Mouse (Mus musculus) B cell, adult 2 months (primary cell): ENCODE results near the gene Parp16.

Experiments
- DNase-seq, 2 experiments: peaks; one replicate each; pipeline ENCODE4 v3.0.0; 2022

Parp16 gene

DNA sequence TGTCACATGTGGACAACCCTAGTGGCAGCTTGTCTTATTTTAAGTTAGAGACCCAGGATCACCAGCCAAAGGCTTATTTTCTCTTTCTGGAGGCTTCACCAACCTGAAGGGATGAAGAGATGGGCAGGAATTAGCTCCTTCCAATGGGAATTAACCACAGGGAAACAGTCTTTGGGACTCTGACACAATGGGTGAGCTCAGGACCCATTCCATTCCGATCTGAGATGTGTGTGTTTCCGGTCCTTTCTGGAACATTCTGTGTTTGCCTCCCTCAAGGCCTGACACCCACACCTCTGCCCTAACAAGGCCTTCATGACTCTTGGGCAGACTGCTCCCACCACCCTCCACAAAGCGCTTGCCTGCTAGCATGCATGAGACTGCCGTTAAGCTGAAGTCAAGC lies at the start of gene Parp16:
TSS of gene Parp16 (plus strand) at position 301 of the 400 bp plus-strand sequence.
- DNase-seq = no peak

DNA sequence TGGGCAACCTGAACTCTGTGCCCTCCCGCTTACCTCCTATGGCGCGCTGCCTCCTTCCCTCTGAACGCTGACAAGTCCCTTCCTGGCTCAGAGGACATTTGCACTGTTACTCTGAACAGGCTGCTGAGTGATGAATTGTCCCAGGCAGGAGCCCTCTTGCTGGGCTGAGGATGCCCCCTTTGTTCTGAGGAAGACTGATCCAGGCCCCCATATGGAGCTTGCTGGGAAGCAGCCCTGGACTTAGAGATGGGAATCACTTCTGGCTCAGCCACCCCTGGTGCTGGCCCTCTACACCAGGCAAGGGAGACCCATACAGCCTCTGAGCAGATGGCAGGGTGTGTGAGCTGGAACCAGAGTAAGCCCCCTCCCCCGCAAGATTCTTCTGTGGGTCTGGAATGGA lies 49.2 kb upstream of the Parp16 start:
- no peak for DNase-seq

DNA sequence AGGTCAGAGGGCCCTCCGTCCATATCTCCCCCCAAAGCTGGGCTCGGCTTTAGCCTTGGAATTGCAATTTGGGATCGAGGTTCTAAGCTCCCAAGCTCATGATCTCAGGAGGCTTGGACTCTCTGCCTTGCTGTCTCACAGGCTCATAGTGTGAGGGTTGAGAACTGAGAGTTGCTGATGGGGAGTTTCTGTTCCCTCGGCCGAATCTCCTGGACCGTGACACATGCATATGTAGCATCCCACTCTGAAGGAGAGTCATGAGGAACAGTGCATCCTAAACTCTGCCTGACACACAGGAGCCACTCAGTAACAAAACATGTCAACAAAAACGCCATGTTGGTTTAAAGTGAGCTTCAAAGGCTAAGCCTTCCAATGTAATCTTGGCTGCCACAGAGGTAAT lies 46.6 kb upstream of the Parp16 start:
- no peak for DNase-seq

GRCm38 (mm10) chr9:65152711-65153330 lies 42.3 kb upstream of the Parp16 start:
- no peak for DNase-seq

DNA sequence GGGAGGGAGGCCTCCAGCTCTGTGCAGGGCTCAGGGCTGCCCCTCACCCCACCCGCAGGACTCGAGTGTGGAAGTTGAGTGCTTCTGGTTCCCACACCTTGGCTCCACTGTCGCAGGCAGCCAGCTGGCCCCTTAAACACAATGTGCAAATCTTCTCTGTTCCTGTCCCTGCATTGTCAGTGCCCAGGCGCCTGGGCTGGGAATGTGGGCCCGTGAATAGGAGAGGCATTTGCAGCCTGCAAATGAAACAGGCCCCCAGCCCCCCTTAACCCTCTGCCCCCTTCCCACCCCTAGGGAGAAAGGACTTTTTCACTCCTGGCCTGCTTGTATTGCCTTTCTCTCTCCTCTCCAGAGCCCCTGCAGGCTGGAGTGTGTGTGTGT lies 41.8 kb upstream of the Parp16 start:
- DNase-seq = no peak

- DNase-seq = no peak
Observed at GRCm38 (mm10) chr9:65154692-65155455, 40.3 kb upstream of the Parp16 start.

GRCm38 (mm10) chr9:65156604-65157003 lies 38.5 kb upstream of the Parp16 start:
- DNase-seq = no peak

- DNase-seq = no peak
Observed at GRCm38 (mm10) chr9:65157631-65158030, 37.5 kb upstream of the Parp16 start.

GRCm38 (mm10) chr9:65161188-65161587 lies 34.0 kb upstream of the Parp16 start:
- DNase-seq = no peak

- DNase-seq = no peak
Observed at GRCm38 (mm10) chr9:65161881-65162280, 33.3 kb upstream of the Parp16 start.

DNA sequence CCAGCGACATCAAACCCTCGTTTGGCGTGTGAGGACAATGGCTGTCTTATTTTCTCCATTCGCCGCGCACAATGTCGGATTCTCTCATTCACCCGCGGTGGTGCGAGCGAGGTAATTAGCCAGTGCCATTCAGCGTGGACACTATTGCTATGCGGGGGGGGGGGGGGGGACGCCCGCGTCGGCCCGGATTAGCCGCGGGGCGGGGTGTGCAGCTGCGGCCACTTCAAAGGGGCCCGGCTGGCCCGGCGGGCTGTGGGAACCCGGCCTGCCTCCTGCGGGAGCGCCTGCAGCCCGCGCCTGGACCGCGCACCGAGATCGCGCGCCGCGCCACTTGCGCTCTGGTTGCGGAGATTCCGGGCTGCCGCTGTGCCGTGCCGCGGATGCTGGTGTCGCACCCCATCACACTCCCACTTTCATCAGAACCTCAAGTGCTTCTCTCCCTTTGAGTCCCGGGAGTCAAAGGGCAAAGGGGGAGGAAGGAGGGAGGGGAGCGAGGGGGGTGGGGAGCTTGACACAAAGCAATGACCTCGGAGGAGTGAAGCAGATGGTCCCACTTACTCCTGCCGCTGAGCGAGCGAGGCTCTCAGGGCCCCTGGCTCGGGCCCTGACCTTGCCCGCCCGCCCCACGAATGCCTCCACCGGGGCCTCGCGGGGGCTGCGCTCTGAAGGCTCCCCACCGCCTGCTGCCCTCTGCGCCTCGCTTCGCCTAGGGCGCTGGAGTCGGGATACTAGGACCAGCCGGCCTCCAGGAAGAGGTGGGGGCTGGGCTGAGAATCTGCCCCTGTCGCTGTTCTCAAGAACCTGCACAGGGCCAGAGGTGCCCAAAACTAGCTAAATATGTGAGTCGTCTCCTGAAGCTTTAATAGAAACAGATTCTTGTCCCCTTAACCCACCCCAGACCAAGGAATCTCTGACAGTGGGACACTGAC lies 32.2 kb upstream of the Parp16 start:
- DNase-seq = no peak

- peak in 1 of 2 experiments; percentile 29 for DNase-seq
Observed at GRCm38 (mm10) chr9:65164870-65165269, 30.3 kb upstream of the Parp16 start.

- DNase-seq = no peak
Observed at GRCm38 (mm10) chr9:65166386-65166785, 28.8 kb upstream of the Parp16 start.

GRCm38 (mm10) chr9:65168534-65168933 lies 26.6 kb upstream of the Parp16 start:
- DNase-seq = no peak

- no peak for DNase-seq
Observed at GRCm38 (mm10) chr9:65168952-65169351, 26.2 kb upstream of the Parp16 start.

DNA sequence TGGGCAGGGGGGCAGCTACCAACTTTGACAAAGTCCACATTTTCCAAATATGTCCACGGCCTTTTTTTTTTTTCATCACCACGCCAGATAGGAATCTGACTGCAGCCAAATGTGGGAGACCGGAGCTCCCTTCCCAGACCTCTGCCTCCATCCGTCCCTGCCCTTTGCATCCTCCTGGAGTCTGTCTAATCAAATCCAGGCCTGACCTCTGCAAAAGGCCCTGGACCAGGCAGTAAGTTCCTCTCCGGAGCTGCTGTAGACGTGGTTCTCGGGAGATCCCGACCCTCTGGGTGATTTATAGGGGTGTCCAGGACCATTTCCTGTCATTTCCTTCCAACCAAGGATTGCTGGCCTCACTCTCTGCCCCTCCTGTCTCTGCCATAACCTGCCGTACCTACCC lies 22.5 kb upstream of the Parp16 start:
- no peak for DNase-seq

GRCm38 (mm10) chr9:65175234-65175938 lies 19.8 kb upstream of the Parp16 start:
- no peak for DNase-seq

- peak in 1 of 2 experiments; percentile 28 for DNase-seq
Observed at GRCm38 (mm10) chr9:65175939-65176871, 18.9 kb upstream of the Parp16 start.

DNA sequence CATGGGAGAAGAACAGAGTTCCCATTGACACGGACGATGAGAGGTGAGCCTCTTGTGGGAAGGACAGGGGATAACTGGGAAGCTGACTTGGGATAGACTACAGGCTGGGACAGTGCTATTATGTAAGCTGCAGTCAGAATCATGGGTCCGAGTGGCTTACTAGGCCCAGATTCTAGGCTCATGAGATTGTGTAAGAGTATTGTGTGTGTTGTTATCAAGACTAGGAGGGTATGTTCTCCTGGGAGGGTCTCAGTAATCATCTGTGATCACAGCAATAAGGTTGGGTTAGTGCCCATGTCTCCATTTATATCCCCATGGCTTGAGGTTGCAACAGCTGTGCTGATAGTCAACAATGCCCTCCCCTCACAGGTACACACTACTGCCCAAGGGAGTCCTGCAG lies 17.7 kb upstream of the Parp16 start:
- DNase-seq = no peak

DNA sequence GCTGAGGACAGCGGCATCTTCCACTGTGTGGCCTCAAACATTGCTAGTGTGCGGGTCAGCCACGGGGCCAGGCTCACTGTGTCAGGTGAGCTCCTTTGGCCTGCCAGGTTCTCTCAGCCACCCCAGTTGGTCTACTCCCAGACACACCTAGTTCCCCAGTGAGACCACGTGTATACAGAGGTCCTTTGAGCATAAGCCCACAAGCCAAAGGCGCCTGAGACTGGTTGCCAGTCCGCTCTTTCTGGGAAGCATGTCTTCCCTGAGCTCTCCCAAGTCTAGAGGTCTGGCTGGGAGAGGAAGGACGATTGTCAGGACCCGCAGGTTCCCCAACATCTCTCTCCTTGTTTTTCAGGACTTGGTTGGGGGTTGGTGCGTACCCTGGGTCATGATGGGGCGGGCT lies 17.2 kb upstream of the Parp16 start:
- DNase-seq = no peak

GRCm38 (mm10) chr9:65178336-65179213 lies 16.6 kb upstream of the Parp16 start:
- DNase-seq = no peak
